Mouse (Mus musculus) intestine, embryonic 16.5 days (tissue): ENCODE data around the gene Supt6. TPM values are rescaled to one million over a fixed set of nuclear protein-coding genes. Genes with fewer than 3 reads are reported as not detected.
A peak's percentile ranks its signal among the peaks of the same experiment; 100 is the strongest.

Source experiments
- ATAC-seq: fragments of 200-750 bp; cut with Nextera tagmentation; 2 replicates; pipeline ENCODE4 v1.8.0; 2017; ENCODE audit warnings: moderate TSS enrichment, moderate library complexity
- H3K27ac ChIP-seq: fragments of 300-500 bp; sonication (generic); 2 replicates; pipeline ENCODE4 v1.5.1; 2014; ENCODE audit warnings: mild to moderate bottlenecking, low read length
- H3K27me3 ChIP-seq: fragments of 300-500 bp; sonication (generic); replicated peaks from 2 replicates; pipeline ENCODE4 v1.6.1; 2014; ENCODE audit warnings: low read length, control low read depth, mixed read lengths; ENCODE audit not compliant: control insufficient read depth, insufficient read depth
- H3K36me3 ChIP-seq: fragments of 300-500 bp; sonication (generic); 2 replicates; pipeline ENCODE4 v1.6.1; 2014; ENCODE audit warnings: low read length, control low read depth; ENCODE audit not compliant: control insufficient read depth, insufficient read depth
- H3K4me1 ChIP-seq: fragments of 300-500 bp; sonication (generic); 2 replicates; pipeline ENCODE4 v1.6.1; 2014; ENCODE audit warnings: low read length, control low read depth, mixed read lengths; ENCODE audit not compliant: control insufficient read depth, insufficient read depth
- H3K4me2 ChIP-seq: fragments of 300-500 bp; sonication (generic); 2 replicates; pipeline ENCODE4 v1.6.1; 2014; ENCODE audit warnings: low read depth, low read length, control low read depth
- H3K4me3 ChIP-seq: fragments of 300-500 bp; sonication (generic); 2 replicates; pipeline ENCODE4 v1.5.1; 2014; ENCODE audit warnings: mild to moderate bottlenecking, low read length
- H3K9ac ChIP-seq: fragments of 300-500 bp; sonication (generic); 2 replicates; pipeline ENCODE4 v1.6.1; 2014; ENCODE audit warnings: low read depth, low read length
- H3K9me3 ChIP-seq: fragments of 300-500 bp; sonication (generic); 2 replicates; pipeline ENCODE4 v1.6.1; 2016; ENCODE audit warnings: low read length, control low read depth; ENCODE audit not compliant: control insufficient read depth
- WGBS: fragments of 180-500 bp; shearing (Covaris S2); extraction: QIAGEN DNeasy Blood & Tissue Kit; methylation state at CpG from one replicate; pipeline ENCODE4 v1.1.7; 2014; 5-methylcytosine and 5-hydroxymethylcytosine counted together
- polyA plus RNA-seq: library from polyadenylated mRNA; unstranded; fragments of >200 nt; fragmentation: Nextera tagmentation; extraction: Ambion mirVana; gene quantifications from 2 replicates; pipeline ENCODE4 v1.2.1, GENCODE M21; 2015

Supt6 gene
- polyA plus RNA-seq, 1 experiment from 2014 or later = 19.6 TPM

GRCm38 (mm10) chr11:78172748-78173383 is 72.9 kb downstream of the Supt6 start:
- Histone ChIP-seq H3K27ac (no peak overlapping the region), H3K9ac (no peak overlapping the region), H3K9me3 (no peaks in the 10 kb centered on the region), H3K4me1 (peaks cover 26% of the 10 kb centered on the region), H3K36me3 (no peaks in the 10 kb centered on the region), H3K4me2 (no peak overlapping the region), H3K27me3 (no peaks in the 10 kb centered on the region), H3K4me3 (no peak overlapping the region)
- 78% methylated on average over 19 of the region's 19 CpGs for WGBS
- no peak for ATAC-seq

GRCm38 (mm10) chr11:78172034-78172747 is 73.6 kb downstream of the Supt6 start:
- Histone ChIP-seq H3K4me2 (no peak overlapping the region), H3K4me3 (no peak overlapping the region), H3K9me3 (no peaks in the 10 kb centered on the region), H3K27me3 (no peaks in the 10 kb centered on the region), H3K4me1 (peaks cover 22% of the 10 kb centered on the region), H3K36me3 (no peaks in the 10 kb centered on the region), H3K9ac (no peak overlapping the region), H3K27ac (no peak overlapping the region)
- 81% methylated on average over 16 of the region's 16 CpGs for WGBS
- ATAC-seq = no peak

- Histone ChIP-seq H3K4me1 (peaks cover 28% of the 10 kb centered on the region), H3K4me3 (no peak overlapping the region), H3K27ac (no peak overlapping the region), H3K9ac (no peak overlapping the region), H3K9me3 (no peaks in the 10 kb centered on the region), H3K4me2 (no peak overlapping the region), H3K36me3 (no peaks in the 10 kb centered on the region), H3K27me3 (no peaks in the 10 kb centered on the region)
- 73% methylated on average over 4 of the region's 4 CpGs for WGBS
- no peak for ATAC-seq
These were observed 74.5 kb downstream of the Supt6 start for GRCm38 (mm10) chr11:78171328-78171727.

DNA sequence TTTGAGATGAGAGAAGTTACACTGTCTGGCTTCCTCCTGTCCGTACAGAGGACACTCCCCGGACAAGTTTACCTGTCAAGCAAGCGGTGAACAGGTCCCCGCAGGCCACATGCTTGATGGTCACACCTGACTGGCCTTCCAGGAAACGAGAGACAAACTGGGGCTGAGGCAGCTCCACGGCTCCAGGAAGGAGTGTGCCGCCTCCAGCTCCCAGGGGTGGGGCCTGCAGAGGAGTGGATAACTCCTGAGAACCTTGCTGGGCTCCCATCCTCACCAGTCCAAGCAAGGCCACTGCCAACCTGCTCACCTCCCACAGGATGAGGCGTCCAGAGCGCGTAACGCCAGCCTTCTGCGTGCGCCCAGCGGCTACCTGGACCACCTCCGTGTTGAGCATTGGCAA is 75.5 kb downstream of the Supt6 start:
- ATAC-seq = 0 out of 2 replicates have a peak, but pooled peaks have one; percentile 14
- no peaks in the 10 kb centered on the region for H3K27me3 ChIP-seq
- H3K4me3 ChIP-seq = no peak overlapping the region
- no peaks in the 10 kb centered on the region for H3K36me3 ChIP-seq
- no peaks in the 10 kb centered on the region for H3K9me3 ChIP-seq
- H3K4me2 ChIP-seq = no peak overlapping the region
- peak overlapping the region; percentile 40 for H3K27ac ChIP-seq
- peaks cover 31% of the 10 kb centered on the region for H3K4me1 ChIP-seq
- 80% methylated on average over 15 of the region's 15 CpGs for WGBS
- no peak overlapping the region for H3K9ac ChIP-seq

GRCm38 (mm10) chr11:78168541-78169468 is 77.0 kb downstream of the Supt6 start:
- Histone ChIP-seq H3K9me3 (no peaks in the 10 kb centered on the region), H3K4me1 (peaks cover 27% of the 10 kb centered on the region), H3K9ac (peak overlapping the region; percentile 46; the same call in 1 of the 2 replicates), H3K27me3 (no peaks in the 10 kb centered on the region), H3K27ac (peak overlapping the region; percentile 89), H3K4me3 (peak overlapping the region; percentile 30), H3K36me3 (no peaks in the 10 kb centered on the region), H3K4me2 (peak overlapping the region; percentile 54)
- ATAC-seq = peak; percentile 31
- WGBS = 37% methylated on average over 19 of the region's 19 CpGs

DNA sequence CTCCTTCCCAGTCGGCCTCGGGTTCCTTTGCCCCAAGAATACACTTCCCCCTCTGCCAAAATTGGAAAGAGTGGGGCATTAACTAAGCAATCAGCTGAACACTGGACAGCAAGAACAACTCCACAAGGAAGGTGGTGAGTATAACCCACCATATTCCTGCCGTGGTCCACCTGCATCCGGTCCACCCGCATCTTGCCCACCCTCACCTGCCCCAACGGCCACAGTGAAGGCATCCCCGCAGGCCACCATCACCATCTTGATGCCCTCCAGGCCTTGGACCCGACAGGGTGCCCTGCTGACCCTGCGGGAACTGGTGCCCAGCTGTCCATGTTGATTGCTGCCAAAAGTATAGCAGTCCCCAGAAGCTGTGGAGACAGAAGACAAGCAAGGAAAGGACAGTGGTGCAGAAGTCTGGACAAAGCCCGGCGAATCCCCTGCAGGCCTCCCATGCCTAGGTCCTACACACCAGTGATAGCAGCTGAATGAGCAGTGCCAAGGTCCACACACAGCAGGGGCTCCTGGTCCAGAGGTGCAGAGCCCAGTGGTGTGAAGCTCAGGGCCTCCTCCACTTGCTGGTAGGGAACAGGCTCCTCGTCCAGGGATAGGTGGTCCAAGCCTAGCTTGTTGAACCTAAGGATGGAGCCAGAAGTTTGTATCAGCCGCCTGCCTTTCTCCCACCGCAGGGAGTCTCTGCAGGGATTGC is 78.4 kb downstream of the Supt6 start:
- Histone ChIP-seq H3K36me3 (no peaks in the 10 kb centered on the region), H3K9me3 (no peaks in the 10 kb centered on the region), H3K4me1 (peaks cover 32% of the 10 kb centered on the region), H3K4me3 (no peak overlapping the region), H3K27ac (peak overlapping the region; percentile 99; the same call in 1 of the 2 replicates), H3K4me2 (peak overlapping the region; percentile 14; the same call in 1 of the 2 replicates), H3K9ac (0 out of 2 replicates have a peak overlapping the region, but pooled peaks have one; percentile 27), H3K27me3 (no peaks in the 10 kb centered on the region)
- ATAC-seq = no peak
- 86% methylated on average over 14 of the region's 14 CpGs for WGBS

DNA sequence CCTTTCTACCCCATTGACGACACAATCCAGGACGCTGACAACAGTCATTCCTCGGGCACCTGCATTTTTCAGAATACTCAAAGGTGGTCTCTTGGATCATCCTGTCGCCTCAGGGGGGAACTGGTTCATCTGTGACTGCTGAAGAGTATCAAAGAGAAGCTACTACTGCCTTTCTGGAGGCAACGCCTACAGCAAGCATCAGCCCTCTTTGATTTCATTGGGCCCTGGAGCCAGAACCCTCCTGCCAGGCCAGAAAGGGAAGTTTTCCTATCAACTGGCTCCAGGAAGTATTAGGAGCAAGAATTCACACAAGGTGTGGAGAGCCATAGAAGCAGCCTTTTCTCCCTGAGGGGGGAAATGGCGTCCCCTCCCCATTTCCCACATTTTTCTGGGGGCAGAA is 79.1 kb downstream of the Supt6 start:
- Histone ChIP-seq H3K36me3 (peaks cover 5% of the 10 kb centered on the region; the same call in 1 of the 2 replicates), H3K4me2 (peak overlapping the region; percentile 94), H3K4me3 (no peak overlapping the region), H3K27me3 (no peaks in the 10 kb centered on the region), H3K4me1 (peaks cover 40% of the 10 kb centered on the region), H3K9me3 (no peaks in the 10 kb centered on the region), H3K9ac (peak overlapping the region; percentile 99; the same call in 1 of the 2 replicates), H3K27ac (peak overlapping the region; percentile 99)
- WGBS = 60% methylated on average over 6 of the region's 6 CpGs
- ATAC-seq = no peak

- Histone ChIP-seq H3K4me2 (peak overlapping the region; percentile 94), H3K9me3 (no peaks in the 10 kb centered on the region), H3K9ac (peak overlapping the region; percentile 99), H3K36me3 (peaks cover 9% of the 10 kb centered on the region), H3K27ac (peak overlapping the region; percentile 99), H3K27me3 (no peaks in the 10 kb centered on the region), H3K4me3 (peak overlapping the region; percentile 99), H3K4me1 (peaks cover 44% of the 10 kb centered on the region)
- no peak for ATAC-seq
- 45% methylated on average over 4 of the region's 4 CpGs for WGBS
These were observed 79.6 kb downstream of the Supt6 start for GRCm38 (mm10) chr11:78166161-78166560.
